Mouse (Mus musculus): ENCODE results near the gene Lrrc20. TPM values are rescaled to one million over a fixed set of nuclear protein-coding genes. Genes with fewer than 3 reads are reported as not detected.

The Lrrc20 gene
- polyA plus RNA-seq, 1 experiment from 2014 or later, result 6.7 TPM

- Histone ChIP-seq H3K9ac (ENCODE audit: low read length) (no peak overlapping the region), H3K27ac (replicated peaks) (no peak overlapping the region), H3K4me3 (ENCODE audit: low read depth, low read length) (no peak overlapping the region), H3K4me1 (replicated peaks; ENCODE audit: control insufficient read depth, insufficient read depth) (no peaks in the 10 kb centered on the region), H3K36me3 (ENCODE audit: control insufficient read depth, insufficient read depth, low read length) (no peaks in the 10 kb centered on the region), H3K27me3 (ENCODE audit: control insufficient read depth, insufficient read depth, low read length) (no peaks in the 10 kb centered on the region), H3K9me3 (ENCODE audit: control insufficient read depth, low read length) (no peaks in the 10 kb centered on the region), H3K4me2 (replicated peaks; ENCODE audit: low read depth) (no peak overlapping the region)
- 85% methylated on average over 6 of the region's 6 CpGs for WGBS
- DNase-seq (ENCODE audit: low spot score) (no peak), ATAC-seq (ENCODE audit: low FRiP score, low TSS enrichment) (no peak)
- no peak for TF ChIP-seq EP300 (optimal IDR thresholded peaks at IDR 0.05)
- TF ChIP-seq CTCF (IDR thresholded peaks at IDR 0.05; ENCODE audit: low read depth), result no peak
Observed at GRCm38 (mm10) chr10:61520714-61521113, 45.1 kb downstream of the Lrrc20 start.

- Histone ChIP-seq H3K27me3 (ENCODE audit: control insufficient read depth, insufficient read depth, low read length) (no peaks in the 10 kb centered on the region), H3K4me3 (ENCODE audit: low read depth, low read length) (no peak overlapping the region), H3K36me3 (ENCODE audit: control insufficient read depth, insufficient read depth, low read length) (no peaks in the 10 kb centered on the region), H3K9ac (ENCODE audit: low read length) (no peak overlapping the region), H3K4me1 (replicated peaks; ENCODE audit: control insufficient read depth, insufficient read depth) (peaks cover under 1% of the 10 kb centered on the region), H3K4me2 (replicated peaks; ENCODE audit: low read depth) (no peak overlapping the region), H3K27ac (replicated peaks) (no peak overlapping the region), H3K9me3 (ENCODE audit: control insufficient read depth, low read length) (no peaks in the 10 kb centered on the region)
- WGBS, result 84% methylated on average over 3 of the region's 3 CpGs
- no peak for ATAC-seq (ENCODE audit: low FRiP score, low TSS enrichment)
- TF ChIP-seq EP300 (optimal IDR thresholded peaks at IDR 0.05) (no peak), CTCF (IDR thresholded peaks at IDR 0.05; ENCODE audit: low read depth) (no peak)
- DNase-seq (ENCODE audit: low spot score), result no peak
Observed at GRCm38 (mm10) chr10:61530936-61531335, 55.3 kb downstream of the Lrrc20 start.

- 82% methylated on average over 7 of the region's 7 CpGs for WGBS
- no peaks in the 10 kb centered on the region for H3K36me3 ChIP-seq (ENCODE audit: control insufficient read depth, insufficient read depth, low read length)
- H3K4me2 ChIP-seq (replicated peaks; ENCODE audit: low read depth), result no peak overlapping the region
- peaks cover 11% of the 10 kb centered on the region for H3K4me1 ChIP-seq (replicated peaks; ENCODE audit: control insufficient read depth, insufficient read depth)
- H3K4me3 ChIP-seq (ENCODE audit: low read depth, low read length), result no peak overlapping the region
- H3K27ac ChIP-seq (replicated peaks), result no peak overlapping the region
- H3K9me3 ChIP-seq (ENCODE audit: control insufficient read depth, low read length), result no peaks in the 10 kb centered on the region
- DNase-seq (ENCODE audit: low spot score), result no peak
- no peak for TF ChIP-seq EP300 (optimal IDR thresholded peaks at IDR 0.05)
- H3K9ac ChIP-seq (ENCODE audit: low read length), result no peak overlapping the region
- H3K27me3 ChIP-seq (ENCODE audit: control insufficient read depth, insufficient read depth, low read length), result no peaks in the 10 kb centered on the region
- no peak for ATAC-seq (ENCODE audit: low FRiP score, low TSS enrichment)
Observed at GRCm38 (mm10) chr10:61533285-61533684, 57.7 kb downstream of the Lrrc20 start.

GRCm38 (mm10) chr10:61534371-61535101 is 58.9 kb downstream of the Lrrc20 start:
- ATAC-seq (ENCODE audit: low FRiP score, low TSS enrichment) (peak; percentile 54), DNase-seq (ENCODE audit: low spot score) (peak; percentile 20)
- no peak overlapping the region for H3K4me2 ChIP-seq (replicated peaks; ENCODE audit: low read depth)
- 79% methylated on average over 3 of the region's 3 CpGs for WGBS
- H3K27me3 ChIP-seq (ENCODE audit: control insufficient read depth, insufficient read depth, low read length), result no peaks in the 10 kb centered on the region
- no peaks in the 10 kb centered on the region for H3K36me3 ChIP-seq (ENCODE audit: control insufficient read depth, insufficient read depth, low read length)
- peaks cover 11% of the 10 kb centered on the region for H3K4me1 ChIP-seq (replicated peaks; ENCODE audit: control insufficient read depth, insufficient read depth)
- no peak overlapping the region for H3K4me3 ChIP-seq (ENCODE audit: low read depth, low read length)
- no peaks in the 10 kb centered on the region for H3K9me3 ChIP-seq (ENCODE audit: control insufficient read depth, low read length)
- TF ChIP-seq CTCF (IDR thresholded peaks at IDR 0.05; ENCODE audit: low read depth) (no peak), EP300 (optimal IDR thresholded peaks at IDR 0.05) (no peak)
- H3K9ac ChIP-seq (ENCODE audit: low read length), result no peak overlapping the region; the same call in 1 of the 2 replicates
- H3K27ac ChIP-seq (replicated peaks), result 0 out of 2 replicates have a peak overlapping the region, but pooled peaks have one; percentile 4

GRCm38 (mm10) chr10:61535441-61535840 is 59.8 kb downstream of the Lrrc20 start:
- DNase-seq (ENCODE audit: low spot score), result no peak
- Histone ChIP-seq H3K27ac (replicated peaks) (0 out of 2 replicates have a peak overlapping the region, but pooled peaks have one; percentile 30), H3K4me1 (replicated peaks; ENCODE audit: control insufficient read depth, insufficient read depth) (peaks cover 11% of the 10 kb centered on the region), H3K9me3 (ENCODE audit: control insufficient read depth, low read length) (no peaks in the 10 kb centered on the region), H3K27me3 (ENCODE audit: control insufficient read depth, insufficient read depth, low read length) (no peaks in the 10 kb centered on the region), H3K36me3 (ENCODE audit: control insufficient read depth, insufficient read depth, low read length) (no peaks in the 10 kb centered on the region), H3K4me3 (ENCODE audit: low read depth, low read length) (no peak overlapping the region), H3K4me2 (replicated peaks; ENCODE audit: low read depth) (no peak overlapping the region), H3K9ac (ENCODE audit: low read length) (no peak overlapping the region)
- no peak for ATAC-seq (ENCODE audit: low FRiP score, low TSS enrichment)
- 77% methylated on average over 4 of the region's 4 CpGs for WGBS
- no peak for TF ChIP-seq EP300 (optimal IDR thresholded peaks at IDR 0.05)
- no peak for TF ChIP-seq CTCF (IDR thresholded peaks at IDR 0.05; ENCODE audit: low read depth)
